Mouse (Mus musculus): ENCODE data around the gene Fam185a. TPM values are rescaled to one million over a fixed set of nuclear protein-coding genes. Genes with fewer than 3 reads are reported as not detected.

Fam185a gene
- total RNA-seq, 4 experiments from 2014 or later, result 12.3 to 14.9 (median 14.8) TPM

Other genes with a start within 250 kb of the Fam185a start
- gene Gsap, start 238.7 kb upstream of the Fam185a start, total RNA-seq (2022), result 10 to 100 TPM in 3 of 4 experiments, 1 to 10 TPM in 1; 9.0 to 13.9 (median 11.2) TPM
- 1 to 10 TPM; 2.2 to 5.3 (median 3.4) TPM for gene Fgl2, start 52.3 kb upstream of the Fam185a start, total RNA-seq (2022)
- gene Ccdc146, start 281 bp upstream of the Fam185a start, total RNA-seq (2022), result 1 to 10 TPM in 2 of 4 experiments, under 1 TPM in 2; 0.43 to 1.7 (median 0.81) TPM
- under 1 TPM; 0.30 to 0.49 (median 0.40) TPM for gene Lrrc17, start 118.6 kb downstream of the Fam185a start, total RNA-seq (2022)
- gene Fbxl13, start 220.7 kb downstream of the Fam185a start, total RNA-seq (2022), result under 1 TPM in 3 of 4 experiments, not detected in 1; 0.19 to 0.52 (median 0.47) TPM
- gene Armc10, start 220.9 kb downstream of the Fam185a start, total RNA-seq (2022), result 10 to 100 TPM; 18.8 to 21.6 (median 21.4) TPM

Measured in layer of hippocampus, adult 8-10 months (tissue).